Comparison of ENCODE assay signal across 7 mouse cellular contexts in the genomic region with DNA sequence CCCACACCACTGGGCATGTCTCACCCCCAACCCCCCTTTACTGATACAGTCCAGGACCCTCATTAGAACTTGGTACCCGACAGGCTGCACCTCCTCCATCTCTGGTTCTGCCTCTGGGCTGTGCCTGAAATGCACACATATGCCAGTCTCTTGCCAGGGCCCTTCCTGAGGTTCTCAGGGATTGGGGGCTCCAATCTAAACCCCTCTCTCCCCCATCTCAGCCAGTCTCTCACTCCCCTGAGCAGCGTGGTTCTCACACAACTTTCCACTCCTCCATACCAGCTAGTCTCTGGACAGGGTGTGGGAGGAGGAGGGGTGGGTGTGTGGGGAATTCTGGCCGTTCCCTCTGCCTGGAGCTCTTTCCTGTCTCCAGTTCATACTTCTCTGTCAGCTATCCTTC. TPM values are rescaled to one million over a fixed set of nuclear protein-coding genes. Genes with fewer than 3 reads are reported as not detected.
DNase-seq lines count a peak whose midpoint lies in the region; ATAC-seq and TF ChIP-seq lines count a peak whose summit lies in the region.

No protein-coding gene starts in this region.

- WGBS in hindbrain, embryonic 12.5 days, result 63% methylated on average over 3 of the region's 3 CpGs
- whole genome bisulfite sequencing in hindbrain, embryonic 11.5 days, result 57% methylated on average over 3 of the region's 3 CpGs
- 54% methylated on average over 3 of the region's 3 CpGs for WGBS in liver, embryonic 14.5 days (ENCODE audit: insufficient replicate concordance)

- intact Hi-C loops in gastrocnemius, postnatal 14 days (cut with DNase I; ENCODE audit: low total_unique reads), result no loop called here

- no peak overlapping the region for H3K4me3 ChIP-seq in hindbrain, embryonic 12.5 days
- no peak overlapping the region for H3K4me3 ChIP-seq in hindbrain, embryonic 11.5 days (ENCODE audit: low read depth, low read length)
- H3K4me3 ChIP-seq in E14TG2a.4 (replicated peaks; ENCODE audit: low read length) (peak overlapping the region; percentile 87), G1E (ENCODE audit: low read depth, low read length) (peak overlapping the region; percentile 80; the same call in 1 of the 2 replicates)
- H3K4me3 ChIP-seq in liver, embryonic 14.5 days (ENCODE audit: insufficient read depth in 1 of 2, low read depth in 2 of 2, low read length in 2 of 2), result peak overlapping the region in 1 of 2 experiments; percentile 86; a peak in 1 of 4 replicates

- no peak overlapping the region for H3K9ac ChIP-seq in hindbrain, embryonic 12.5 days
- no peak overlapping the region for H3K9ac ChIP-seq in hindbrain, embryonic 11.5 days (ENCODE audit: low read depth, low read length)
- H3K9ac ChIP-seq in liver, embryonic 14.5 days (replicated peaks), result no peak overlapping the region

- TF ChIP-seq CTCF in E14TG2a.4 (conservative IDR thresholded peaks at IDR 0.05; ENCODE audit: low read length) (no peak), G1E (IDR thresholded peaks at IDR 0.05; ENCODE audit: low read depth, low read length) (no peak)
- TF ChIP-seq CTCF in liver, embryonic 14.5 days (IDR thresholded peaks at IDR 0.05; ENCODE audit: low read depth), result no peak

- no peaks in the 10 kb centered on the region for H3K27me3 ChIP-seq in hindbrain, embryonic 12.5 days
- H3K27me3 ChIP-seq in hindbrain, embryonic 11.5 days (ENCODE audit: control insufficient read depth, insufficient read depth, low read length), result no peaks in the 10 kb centered on the region
- H3K27me3 ChIP-seq in E14TG2a.4 (ENCODE audit: insufficient read depth, low read length) (peaks cover 5% of the 10 kb centered on the region; the same call in 1 of the 2 replicates), G1E (ENCODE audit: insufficient read depth, low read length) (no peaks in the 10 kb centered on the region)
- no peaks in the 10 kb centered on the region for H3K27me3 ChIP-seq in liver, embryonic 14.5 days (ENCODE audit: control insufficient read depth, insufficient read depth, low read length)

- H3K36me3 ChIP-seq in hindbrain, embryonic 12.5 days, result no peaks in the 10 kb centered on the region
- H3K36me3 ChIP-seq in hindbrain, embryonic 11.5 days (ENCODE audit: control insufficient read depth, insufficient read depth, low read length), result no peaks in the 10 kb centered on the region
- H3K36me3 ChIP-seq in E14TG2a.4 (ENCODE audit: insufficient read depth, low read length), result peaks cover 5% of the 10 kb centered on the region; the same call in 1 of the 2 replicates
- peaks cover 25% of the 10 kb centered on the region for H3K36me3 ChIP-seq in G1E (replicated peaks)
- H3K36me3 ChIP-seq in liver, embryonic 14.5 days (replicated peaks; ENCODE audit: control insufficient read depth, insufficient read depth, low read depth), result no peaks in the 10 kb centered on the region

- 0 out of 2 replicates have a peak overlapping the region, but pooled peaks have one; percentile 88 for H3K4me2 ChIP-seq in hindbrain, embryonic 12.5 days (replicated peaks)
- no peak overlapping the region for H3K4me2 ChIP-seq in hindbrain, embryonic 11.5 days (replicated peaks; ENCODE audit: low read depth, low read length)
- H3K4me2 ChIP-seq in liver, embryonic 14.5 days (ENCODE audit: low read depth), result peak overlapping the region; percentile 67

- no peak for ATAC-seq in hindbrain, embryonic 12.5 days (ENCODE audit: low FRiP score)
- no peak for ATAC-seq in hindbrain, embryonic 11.5 days (ENCODE audit: low FRiP score)
- ATAC-seq in G1E (ENCODE audit: extremely low read depth, insufficient number of reproducible peaks, low FRiP score, poor library complexity, severe bottlenecking), result no peak
- ATAC-seq in liver, embryonic 14.5 days (ENCODE audit: insufficient read depth), result no peak

- no peaks in the 10 kb centered on the region for H3K9me3 ChIP-seq in hindbrain, embryonic 12.5 days (replicated peaks)
- no peaks in the 10 kb centered on the region for H3K9me3 ChIP-seq in hindbrain, embryonic 11.5 days (ENCODE audit: control insufficient read depth, low read length)
- no peaks in the 10 kb centered on the region for H3K9me3 ChIP-seq in E14TG2a.4 (ENCODE audit: low read length)
- no peaks in the 10 kb centered on the region for H3K9me3 ChIP-seq in G1E (replicated peaks)
- H3K9me3 ChIP-seq in liver, embryonic 14.5 days (ENCODE audit: control insufficient read depth, low read length), result no peaks in the 10 kb centered on the region

- H3K27ac ChIP-seq in hindbrain, embryonic 12.5 days, result peak overlapping the region; percentile 26; the same call in 1 of the 2 replicates
- H3K27ac ChIP-seq in hindbrain, embryonic 11.5 days (ENCODE audit: low read depth, low read length), result no peak overlapping the region
- peak overlapping the region; percentile 56; the same call in 1 of the 2 replicates for H3K27ac ChIP-seq in liver, embryonic 14.5 days

- H3K4me1 ChIP-seq in hindbrain, embryonic 12.5 days, result peaks cover 20% of the 10 kb centered on the region
- peaks cover 6% of the 10 kb centered on the region; the same call in 1 of the 2 replicates for H3K4me1 ChIP-seq in hindbrain, embryonic 11.5 days (replicated peaks; ENCODE audit: control insufficient read depth, insufficient read depth, low read length)
- H3K4me1 ChIP-seq in E14TG2a.4 (replicated peaks; ENCODE audit: low read depth, low read length), result peaks cover 79% of the 10 kb centered on the region
- H3K4me1 ChIP-seq in G1E (ENCODE audit: insufficient read depth, low read depth, low read length), result peaks cover 51% of the 10 kb centered on the region
- peaks cover 10 to 17% of the 10 kb centered on the region in 2 experiments for H3K4me1 ChIP-seq in liver, embryonic 14.5 days (replicated peaks; ENCODE audit: control insufficient read depth in 2 of 2, insufficient read depth in 2 of 2, low read length in 1 of 2)

- no peak for DNase-seq in hindbrain, embryonic 11.5 days (ENCODE audit: low spot score)
- no peak for DNase-seq in G1E (ENCODE audit: low spot score)
- no peak for DNase-seq in liver, embryonic 14.5 days (ENCODE audit: low read depth in 3 of 3, low spot score in 3 of 3)
- DNase-seq in urinary bladder, adult 18-20 months (ENCODE audit: low spot score in 2 of 2), result no peak
- DNase-seq in gastrocnemius, postnatal 14 days, result no peak

- no peak for TF ChIP-seq EP300 in liver, embryonic 14.5 days (IDR thresholded peaks at IDR 0.05; ENCODE audit: low read depth)

RNA-seq across cellular contexts. Expression of a gene that starts 1.0 kb away (rescaled TPM):
- polyA plus RNA-seq in hindbrain, embryonic 12.5 days (2016; fragmentation: Nextera tagmentation; extraction: Ambion mirVana), result 8.6 and 8.8 TPM in 2 replicates
- 7.9 and 8.5 TPM in 2 replicates for polyA plus RNA-seq in hindbrain, embryonic 11.5 days (2014; fragmentation: Nextera tagmentation; extraction: Ambion mirVana)
- total RNA-seq in G1E (2014; fragmentation: Nextera tagmentation) (69.9 and 72.8 TPM in 2 replicates), G1E (2017) (32.5 and 34.9 TPM in 2 replicates)
- 31.7 and 37.0 TPM in 2 replicates for polyA plus RNA-seq in G1E (2012)
- polyA plus RNA-seq in liver, embryonic 14.5 days (2012; rRNA removed), result 18.5 and 18.8 TPM in 2 replicates
- 12.4 and 15.5 TPM in 2 replicates for polyA plus RNA-seq in liver, embryonic 14.5 days (2014; fragmentation: Nextera tagmentation; extraction: Ambion mirVana)
- 10 to 100 TPM; 10.3 to 10.6 TPM for total RNA-seq in gastrocnemius, postnatal 14 days (2021)

RNA-seq across cellular contexts. Expression of a gene that starts 20.3 kb away (rescaled TPM):
- polyA plus RNA-seq in hindbrain, embryonic 12.5 days (2016; fragmentation: Nextera tagmentation; extraction: Ambion mirVana), result 11.8 and 12.5 TPM in 2 replicates
- polyA plus RNA-seq in hindbrain, embryonic 11.5 days (2014; fragmentation: Nextera tagmentation; extraction: Ambion mirVana), result 4.5 and 7.5 TPM in 2 replicates
- not detected in 2 replicates for total RNA-seq in G1E (2014; fragmentation: Nextera tagmentation)
- 0.11 TPM in 1 of 2 replicates, not detected in the other for total RNA-seq in G1E (2017)
- 0.15 TPM in 1 of 2 replicates, not detected in the other for polyA plus RNA-seq in G1E (2012)
- polyA plus RNA-seq in liver, embryonic 14.5 days (2012; rRNA removed), result 0.98 and 1.1 TPM in 2 replicates
- polyA plus RNA-seq in liver, embryonic 14.5 days (2014; fragmentation: Nextera tagmentation; extraction: Ambion mirVana), result 1.6 and 2.2 TPM in 2 replicates
- 1 to 10 TPM; 1.8 to 3.4 TPM for total RNA-seq in gastrocnemius, postnatal 14 days (2021)

RNA-seq across cellular contexts. Expression of a gene that starts 25.9 kb away (rescaled TPM):
- 55.7 and 60.4 TPM in 2 replicates for polyA plus RNA-seq in hindbrain, embryonic 12.5 days (2016; fragmentation: Nextera tagmentation; extraction: Ambion mirVana)
- polyA plus RNA-seq in hindbrain, embryonic 11.5 days (2014; fragmentation: Nextera tagmentation; extraction: Ambion mirVana), result 46.9 and 53.7 TPM in 2 replicates
- total RNA-seq in G1E (2014; fragmentation: Nextera tagmentation) (94.4 and 102 TPM in 2 replicates), G1E (2017) (100 and 112 TPM in 2 replicates)
- polyA plus RNA-seq in G1E (2012), result 16.3 and 17.3 TPM in 2 replicates
- 5.8 and 8.2 TPM in 2 replicates for polyA plus RNA-seq in liver, embryonic 14.5 days (2012; rRNA removed)
- polyA plus RNA-seq in liver, embryonic 14.5 days (2014; fragmentation: Nextera tagmentation; extraction: Ambion mirVana), result 12.5 and 15.5 TPM in 2 replicates
- 10 to 100 TPM; 15.9 to 19.0 TPM for total RNA-seq in gastrocnemius, postnatal 14 days (2021)

Comparison
In these comparisons a context has a peak if more than half of its experiments do, and no peak if none do; other contexts are left out.
1. H3K4me3 ChIP-seq: peak in E14TG2a.4 (single experiment) and G1E (single experiment); none in hindbrain, embryonic 12.5 days (single experiment) and hindbrain, embryonic 11.5 days (single experiment).